Mouse (Mus musculus) Muller cell, postnatal 12 days (primary cell): ENCODE data around the gene Lsm6.
A peak's percentile ranks its signal among the peaks of the same experiment; 100 is the strongest.

ENCODE experiments used
- DNase-seq: peaks from one replicate; pipeline ENCODE4 v3.0.0-alpha.2; 2015; ENCODE audit errors: inconsistent ontology term

Lsm6 gene

GRCm38 (mm10) chr8:78806006-78806405 lies 14.9 kb downstream of the Lsm6 start:
- no peak for DNase-seq

- DNase-seq = no peak
These were observed 19.7 kb downstream of the Lsm6 start for GRCm38 (mm10) chr8:78801201-78801600.

GRCm38 (mm10) chr8:78798671-78799070 lies 22.3 kb downstream of the Lsm6 start:
- no peak for DNase-seq

GRCm38 (mm10) chr8:78797985-78798384 lies 23.0 kb downstream of the Lsm6 start:
- DNase-seq = no peak

- no peak for DNase-seq
These were observed 27.7 kb downstream of the Lsm6 start for GRCm38 (mm10) chr8:78793231-78793630.

- no peak for DNase-seq
These were observed 44.1 kb downstream of the Lsm6 start for GRCm38 (mm10) chr8:78776816-78777215.

- DNase-seq = peak; percentile 67
These were observed 49.7 kb downstream of the Lsm6 start for GRCm38 (mm10) chr8:78771256-78771655.

- DNase-seq = no peak
These were observed 50.4 kb downstream of the Lsm6 start for GRCm38 (mm10) chr8:78770584-78770983.

- DNase-seq = no peak
These were observed 55.4 kb downstream of the Lsm6 start for GRCm38 (mm10) chr8:78765556-78765955.

- DNase-seq = no peak
These were observed 56.0 kb downstream of the Lsm6 start for GRCm38 (mm10) chr8:78764976-78765375.

- no peak for DNase-seq
These were observed 61.8 kb downstream of the Lsm6 start for GRCm38 (mm10) chr8:78759139-78759538.

- DNase-seq = no peak
These were observed 66.0 kb downstream of the Lsm6 start for GRCm38 (mm10) chr8:78754986-78755385.
